Mouse (Mus musculus) kidney, adult 8-10 months (tissue): ENCODE results near the gene Ankrd1.
A peak's percentile ranks its signal among the peaks of the same experiment; 100 is the strongest.

Experiments used
- DNase-seq, 2 experiments: peaks; one replicate each; pipeline ENCODE4 v3.0.0; 2022

The Ankrd1 gene

DNA sequence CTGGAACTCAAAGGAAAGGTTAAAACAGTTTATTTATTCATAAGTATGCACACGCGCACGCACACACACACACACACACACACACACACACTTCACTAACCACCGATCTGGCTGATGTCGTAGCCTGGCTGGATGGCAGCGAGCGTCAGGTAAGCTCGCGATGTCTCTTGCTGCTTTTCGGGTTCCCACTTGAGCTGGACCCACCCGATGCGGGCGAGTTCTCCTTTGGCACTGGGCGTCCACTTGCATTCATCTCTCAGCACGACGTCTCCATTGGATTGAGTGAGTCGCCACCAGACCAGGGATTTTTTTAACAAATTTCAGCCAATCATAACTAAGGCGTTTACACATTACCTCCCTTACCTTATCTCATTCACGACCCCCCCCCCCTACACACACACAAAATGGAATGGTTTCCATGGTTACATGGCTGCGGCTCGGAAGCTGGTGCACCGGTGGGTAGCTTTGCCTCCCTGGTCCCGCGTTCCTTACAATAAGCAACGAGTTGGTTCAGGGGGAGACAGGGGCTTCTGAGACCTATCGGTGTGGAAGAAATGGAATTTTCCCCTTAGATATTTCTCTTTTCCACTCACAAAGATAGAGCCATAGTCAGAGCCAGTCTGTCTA lies 10.5 kb downstream of the Ankrd1 start:
- no peak for DNase-seq

DNA sequence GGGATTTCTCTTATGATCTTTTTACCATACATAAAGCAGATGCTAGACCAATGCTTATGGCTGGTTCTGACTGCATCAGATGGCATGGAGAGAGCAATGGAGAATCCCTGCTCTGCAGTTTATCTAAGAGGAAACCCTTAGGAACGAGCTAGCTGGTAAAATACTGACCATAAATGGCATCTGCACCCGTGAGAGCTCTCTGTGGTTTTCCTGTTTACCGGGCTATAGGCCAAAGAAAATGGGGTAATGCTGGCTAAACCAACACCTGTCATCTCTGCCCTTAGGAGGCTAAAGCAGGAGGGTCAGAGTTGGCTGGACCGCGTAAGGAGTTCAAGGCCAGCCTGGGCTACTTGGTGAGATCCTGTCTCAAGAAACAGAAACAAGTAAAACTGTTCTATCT lies 16.0 kb downstream of the Ankrd1 start:
- DNase-seq = no peak

DNA sequence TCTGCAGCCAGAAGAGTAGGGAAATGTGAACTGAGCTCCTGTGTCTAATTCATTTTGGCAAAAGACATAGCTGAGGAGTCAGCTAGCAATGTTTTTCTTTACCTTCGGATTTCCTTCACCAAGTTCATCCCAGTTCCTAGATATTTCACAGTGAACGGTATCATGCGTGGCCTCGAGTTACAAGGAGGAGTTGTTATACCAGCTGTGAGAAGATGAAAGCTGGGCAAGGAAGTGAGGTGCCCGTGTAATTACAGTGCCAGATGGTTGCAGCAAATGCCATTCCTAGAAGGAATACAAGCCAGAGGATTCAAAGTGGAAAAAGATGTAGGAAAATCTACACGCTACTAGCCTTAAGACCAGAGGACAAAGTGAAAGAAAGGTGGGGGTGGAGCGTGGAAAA lies 21.0 kb downstream of the Ankrd1 start:
- DNase-seq = no peak

DNA sequence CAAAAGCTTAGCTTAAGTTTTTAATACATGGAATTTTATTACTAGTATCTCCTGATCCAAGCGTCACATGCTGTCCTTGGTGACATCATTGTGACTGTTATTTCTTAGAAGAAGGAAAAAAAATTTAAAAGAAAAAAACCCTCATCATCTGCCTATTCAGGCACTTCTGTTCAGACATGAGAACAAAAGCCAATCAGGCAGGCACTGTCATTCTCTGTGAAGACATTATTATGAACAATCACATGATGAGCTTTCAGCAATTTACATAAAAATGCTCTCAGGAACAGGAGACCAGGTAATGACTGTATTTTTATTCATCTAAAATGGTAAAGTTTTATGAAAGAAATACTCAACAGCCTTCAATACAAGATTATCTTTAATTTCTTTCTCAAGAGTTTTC lies 21.6 kb downstream of the Ankrd1 start:
- DNase-seq = no peak

DNA sequence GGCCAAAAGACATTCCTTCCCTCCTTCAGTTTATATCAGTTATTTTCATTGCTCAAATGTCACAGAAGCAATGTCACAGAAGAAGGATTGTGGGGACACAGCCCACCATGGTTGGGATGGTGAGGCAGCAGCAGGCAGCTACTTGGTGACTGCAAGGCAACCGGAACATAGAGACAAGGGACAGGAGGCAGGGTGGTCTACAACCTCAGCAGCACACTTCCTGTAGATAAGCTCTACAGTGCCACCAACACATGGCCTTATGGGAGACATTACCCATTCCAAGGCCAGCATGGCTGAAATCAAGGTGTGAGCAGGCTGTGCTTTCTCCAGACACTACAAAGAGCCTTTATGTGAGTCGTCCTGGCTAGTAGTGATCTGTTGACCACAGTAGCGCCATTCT lies 22.7 kb downstream of the Ankrd1 start:
- DNase-seq = no peak

DNA sequence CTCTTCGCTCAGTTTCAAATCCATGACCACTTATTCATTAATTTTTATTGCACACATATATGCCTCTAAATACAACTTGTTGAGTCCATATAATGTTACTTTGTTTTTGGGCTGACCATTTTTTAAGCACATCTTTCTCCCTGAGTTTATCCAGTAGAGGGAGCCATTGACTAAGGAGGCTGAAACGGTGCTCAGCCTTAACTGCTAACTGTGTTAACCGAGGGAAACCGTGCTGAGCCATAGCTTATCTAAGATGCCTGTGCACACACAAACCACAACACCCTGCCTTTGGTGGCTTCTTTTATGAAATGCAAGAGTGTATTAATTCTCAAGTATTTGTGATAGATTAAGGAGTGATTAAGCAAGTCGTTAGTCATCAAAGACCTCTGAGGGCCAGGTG lies 29.1 kb downstream of the Ankrd1 start:
- DNase-seq = no peak

DNA sequence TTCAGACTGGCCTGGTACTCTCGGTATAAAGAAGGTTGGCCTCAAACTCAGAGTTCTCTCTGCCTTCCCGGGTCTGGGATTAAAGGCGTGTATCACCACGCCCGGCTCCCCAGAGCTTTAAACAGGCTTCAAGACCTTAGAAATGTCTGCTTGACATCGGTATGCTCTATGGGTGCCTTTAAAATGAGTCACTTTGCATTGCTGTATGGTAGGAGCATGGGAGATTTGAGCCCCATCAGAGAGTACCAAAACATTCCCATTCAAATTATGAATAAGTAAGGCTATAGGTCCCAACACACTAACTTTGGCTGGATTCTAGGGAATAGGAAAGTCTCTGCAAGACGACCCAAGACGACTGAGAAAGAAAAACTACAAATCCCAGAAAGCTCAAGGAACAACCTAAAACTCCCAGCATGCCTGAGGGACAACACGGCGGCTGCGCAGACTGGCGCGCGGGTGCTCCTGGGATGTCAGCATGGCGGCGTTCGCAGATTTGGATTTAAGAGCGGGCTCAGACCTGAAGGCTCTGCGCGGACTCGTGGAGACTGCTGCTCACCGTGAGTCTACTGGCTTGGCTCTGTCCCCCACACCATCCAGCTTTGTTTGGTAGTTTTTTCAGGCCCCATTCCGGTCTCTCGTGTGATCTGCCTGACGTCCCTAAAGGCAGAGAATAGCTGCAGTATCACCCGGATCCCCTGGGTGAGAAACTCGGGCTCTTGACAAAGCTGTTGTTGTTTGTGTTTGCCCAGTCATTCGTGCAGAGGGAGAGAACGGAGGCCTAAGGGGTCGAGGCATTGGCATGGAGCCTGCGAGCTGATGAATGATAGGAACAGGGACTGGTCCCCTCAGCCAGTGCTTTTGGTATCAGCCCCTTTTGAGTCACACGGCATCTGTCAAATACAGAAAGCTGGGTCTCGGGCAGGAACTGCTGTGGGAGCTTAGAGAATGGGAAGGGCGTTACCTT lies 36.4 kb downstream of the Ankrd1 start, which contains the start of gene Rpp30:
Gene Rpp30, plus strand, starts transcription at position 455 of the 964 bp plus-strand sequence.
- peak; percentile 85 to 86 for DNase-seq

DNA sequence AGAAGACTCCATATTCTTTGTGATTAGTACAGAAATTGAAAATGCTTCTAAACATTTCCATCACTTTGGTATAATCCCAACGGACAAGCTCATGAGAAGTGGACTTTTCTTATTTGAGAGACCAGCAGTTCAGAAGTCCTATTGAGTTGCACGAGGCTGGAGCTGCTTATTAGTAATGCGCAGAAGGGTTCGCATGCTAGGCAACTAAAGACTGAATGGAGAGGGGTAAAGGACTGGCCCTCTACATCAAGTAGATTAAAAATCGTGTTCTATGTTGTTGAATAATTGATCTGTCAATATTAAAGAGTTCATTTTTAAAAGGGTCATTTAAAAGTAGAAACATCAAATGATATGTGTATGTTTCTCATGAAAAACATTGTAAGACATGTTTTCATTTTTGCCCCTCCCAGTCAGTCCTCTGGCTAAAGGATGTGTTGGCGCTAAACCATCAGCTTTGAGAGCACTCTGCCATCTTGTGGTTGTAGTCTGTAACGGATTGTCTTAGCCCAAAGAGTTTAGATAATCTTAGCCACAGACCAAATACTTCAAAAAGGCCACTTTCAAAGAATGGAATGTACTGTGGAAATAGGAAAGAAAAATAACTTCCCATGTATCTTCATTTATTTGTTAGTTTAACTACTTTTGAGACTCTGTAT lies 37.2 kb downstream of the Ankrd1 start:
- peak; percentile 37 to 42 for DNase-seq

DNA sequence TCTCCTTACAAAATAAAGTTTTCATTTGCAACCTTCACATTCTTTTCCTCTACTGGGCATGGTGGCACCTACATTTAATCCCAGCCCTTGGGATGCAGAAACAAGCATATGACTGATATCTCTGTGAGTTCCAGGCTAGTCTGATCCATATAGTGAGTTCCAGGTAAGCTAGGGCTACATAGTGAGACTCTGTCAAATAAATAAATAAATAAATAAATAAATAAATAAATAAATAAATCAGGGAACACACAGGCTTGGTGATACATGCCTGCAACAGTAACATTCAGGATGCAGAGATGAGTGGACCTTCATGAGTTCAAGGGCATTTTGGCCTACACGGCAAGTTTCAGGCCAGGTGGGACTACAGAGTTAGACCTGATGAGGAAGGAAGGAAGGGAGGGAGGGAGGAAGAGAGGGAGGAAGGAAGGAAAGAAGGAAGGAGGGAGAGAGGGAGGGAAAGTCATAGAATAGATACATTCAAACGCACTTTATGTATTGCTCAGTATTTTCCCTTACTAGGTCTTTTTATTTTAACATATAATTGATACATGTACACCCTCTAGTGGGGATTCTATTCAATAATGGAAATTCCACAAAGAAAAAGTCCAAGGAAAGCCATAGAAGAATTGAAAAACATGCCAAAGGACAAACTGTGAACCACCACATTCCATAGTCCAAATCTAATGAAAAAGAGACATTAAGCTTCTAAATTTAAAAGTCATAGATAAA lies 56.9 kb downstream of the Ankrd1 start:
- DNase-seq = no peak
